Mouse (Mus musculus): Measurements from ENCODE around the gene Gm17349.

Gene Gm17349

DNA sequence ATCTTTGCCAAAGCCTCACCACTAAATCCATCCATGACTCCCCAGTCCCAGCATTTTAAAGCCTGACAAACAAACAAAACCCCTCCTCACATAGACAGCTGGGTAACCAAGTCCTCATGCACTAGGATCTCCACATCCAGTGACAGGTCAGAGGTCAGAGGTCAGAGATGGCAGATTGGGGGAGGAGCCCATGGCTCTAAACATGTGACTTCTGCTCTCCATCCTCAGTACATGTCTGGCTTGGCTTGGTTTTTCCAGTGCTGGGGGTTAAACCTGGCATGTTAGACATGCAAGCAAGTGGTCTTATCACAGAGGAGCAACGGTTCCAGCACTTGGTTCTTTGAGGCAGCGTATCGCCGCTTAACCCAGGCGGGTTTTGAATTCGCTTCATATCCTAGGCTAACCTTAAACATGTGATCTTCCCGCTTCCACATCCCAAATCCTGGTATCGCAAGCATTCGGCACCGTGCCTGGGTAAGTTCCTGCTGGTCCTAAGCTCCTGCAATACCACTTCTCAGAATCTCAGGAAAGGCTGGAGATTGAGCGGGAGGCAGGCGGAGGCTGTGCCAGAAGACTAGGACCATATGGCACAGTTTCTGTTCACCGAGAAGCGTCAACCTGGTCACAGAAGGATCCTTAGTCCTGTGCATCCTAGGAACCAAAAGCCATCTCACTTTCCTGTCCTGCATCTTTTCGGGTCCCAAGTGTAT lies 44.0 kb downstream of the Gm17349 start:
- no peak for DNase-seq (ENCODE audit: low spot score)

DNA sequence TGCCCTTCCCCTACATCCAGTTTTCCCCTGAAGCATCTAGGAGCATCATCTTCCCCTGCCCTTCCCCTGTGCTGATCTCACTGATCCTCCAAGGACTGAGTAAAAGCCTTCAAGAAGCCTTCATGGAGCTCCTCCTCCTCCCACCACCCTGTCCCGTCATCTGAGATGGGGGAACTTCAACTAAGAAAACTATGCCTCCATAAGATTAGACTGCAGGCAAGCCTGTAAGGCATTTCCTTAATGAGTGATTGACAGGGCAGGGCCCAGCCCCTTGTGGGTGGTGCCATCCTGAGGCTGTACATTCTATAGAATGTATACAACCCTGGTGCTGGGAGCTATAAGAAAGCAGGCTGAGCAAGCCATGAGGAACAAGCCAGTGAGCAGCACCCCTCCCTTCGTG lies 46.9 kb downstream of the Gm17349 start:
- no peak for DNase-seq (ENCODE audit: low spot score)

- no peak for DNase-seq (ENCODE audit: low spot score)
Measured at GRCm38 (mm10) chr15:99655956-99656355, 49.3 kb downstream of the Gm17349 start.

- no peak for DNase-seq (ENCODE audit: low spot score)
Measured at GRCm38 (mm10) chr15:99653876-99654275, 51.4 kb downstream of the Gm17349 start.

GRCm38 (mm10) chr15:99653291-99653690 lies 52.0 kb downstream of the Gm17349 start:
- DNase-seq (ENCODE audit: low spot score), result no peak
